Mouse (Mus musculus) forebrain, postnatal 0 days (tissue): ENCODE measurements around the gene 3110021N24Rik. TPM values are rescaled to one million over a fixed set of nuclear protein-coding genes. Genes with fewer than 3 reads are reported as not detected.

Source experiments
- ATAC-seq: fragments of 200-750 bp; cut with Nextera tagmentation; 2 replicates; pipeline ENCODE4 v1.8.0; 2017; ENCODE audit warnings: mild to moderate bottlenecking, moderate library complexity
- DNase-seq: peaks from one replicate; pipeline ENCODE4 v3.0.0-alpha.2; 2015
- H3K27ac ChIP-seq: fragments of 300-500 bp; sonication (generic); 2 replicates; pipeline ENCODE4 v1.5.1; 2014; ENCODE audit warnings: low read depth, mild to moderate bottlenecking, antibody characterized with exemption, low read length, moderate library complexity, mixed read lengths
- H3K27me3 ChIP-seq: fragments of 300-500 bp; sonication (generic); 2 replicates; pipeline ENCODE4 v1.6.1; 2014; ENCODE audit warnings: mild to moderate bottlenecking, low read length, mixed read lengths; ENCODE audit not compliant: insufficient read depth
- H3K36me3 ChIP-seq: fragments of 300-500 bp; sonication (generic); 2 replicates; pipeline ENCODE4 v1.6.1; 2014; ENCODE audit warnings: mild to moderate bottlenecking, moderate library complexity; ENCODE audit not compliant: insufficient read depth
- H3K4me1 ChIP-seq: fragments of 300-500 bp; sonication (generic); 2 replicates; pipeline ENCODE4 v1.6.1; 2014; ENCODE audit warnings: antibody characterized with exemption; ENCODE audit not compliant: insufficient read depth
- H3K4me2 ChIP-seq: fragments of 300-500 bp; sonication (generic); 2 replicates; pipeline ENCODE4 v1.6.1; 2014; ENCODE audit warnings: low read depth, mild to moderate bottlenecking, moderate library complexity
- H3K4me3 ChIP-seq: fragments of 300-500 bp; sonication (generic); 2 replicates; pipeline ENCODE4 v1.5.1; 2014; ENCODE audit warnings: low read depth, low read length, mixed read lengths
- H3K9ac ChIP-seq: fragments of 300-500 bp; sonication (generic); 2 replicates; pipeline ENCODE4 v1.6.1; 2014; ENCODE audit warnings: mild to moderate bottlenecking
- H3K9me3 ChIP-seq: fragments of 300-500 bp; sonication (generic); 2 replicates; pipeline ENCODE4 v1.6.1; 2016; ENCODE audit warnings: low read length
- CTCF ChIP-seq: sonication (generic); IDR thresholded peaks from 2 replicates; pipeline ENCODE4 v1.5.1; 2016; ENCODE audit warnings: antibody characterized with exemption, control low read depth, low read depth
- WGBS: fragments of 180-500 bp; shearing (Covaris S2); extraction: QIAGEN DNeasy Blood & Tissue Kit; methylation state at CpG from one replicate; pipeline ENCODE4 v1.1.7; 2014; 5-methylcytosine and 5-hydroxymethylcytosine counted together
- polyA plus RNA-seq: library from polyadenylated mRNA; unstranded; fragments of >200 nt; fragmentation: Nextera tagmentation; extraction: Ambion mirVana; gene quantifications from 2 replicates; pipeline ENCODE4 v1.2.1, GENCODE M21; 2015
- total RNA-seq: library from RNA; depleted of rRNA; stranded (reverse); fragments of >200 nt; gene quantifications from 2 replicates; pipeline ENCODE4 v1.2.3, GENCODE M21; 2014

Gene 3110021N24Rik
- total and polyA plus RNA-seq, 2 experiments from 2014 or later: 1.9 TPM; not detected in 1

- H3K4me2 ChIP-seq: no peak overlapping the region
- DNase-seq (no peak), ATAC-seq (no peak)
- no peaks in the 10 kb centered on the region for H3K4me1 ChIP-seq
- 90% methylated on average over 3 of the region's 3 CpGs for WGBS
- no peak overlapping the region for H3K4me3 ChIP-seq
- H3K36me3 ChIP-seq: peaks cover 12% of the 10 kb centered on the region
- H3K9ac ChIP-seq: no peak overlapping the region
- no peaks in the 10 kb centered on the region for H3K27me3 ChIP-seq
- H3K27ac ChIP-seq: no peak overlapping the region
- H3K9me3 ChIP-seq: no peaks in the 10 kb centered on the region
- no peak for TF ChIP-seq CTCF
These were observed 1.9 kb downstream of the 3110021N24Rik start for GRCm38 (mm10) chr4:108721245-108721784.

GRCm38 (mm10) chr4:108724102-108724501 is 4.7 kb downstream of the 3110021N24Rik start:
- TF ChIP-seq CTCF: no peak
- Histone ChIP-seq H3K4me1 (no peaks in the 10 kb centered on the region), H3K27ac (no peak overlapping the region), H3K36me3 (peaks cover 6% of the 10 kb centered on the region; the same call in 1 of the 2 replicates), H3K4me3 (no peak overlapping the region), H3K9me3 (no peaks in the 10 kb centered on the region), H3K9ac (no peak overlapping the region), H3K27me3 (no peaks in the 10 kb centered on the region), H3K4me2 (no peak overlapping the region)
- no peak for ATAC-seq
- 91% methylated on average over 2 of the region's 2 CpGs for WGBS
- DNase-seq: no peak

DNA sequence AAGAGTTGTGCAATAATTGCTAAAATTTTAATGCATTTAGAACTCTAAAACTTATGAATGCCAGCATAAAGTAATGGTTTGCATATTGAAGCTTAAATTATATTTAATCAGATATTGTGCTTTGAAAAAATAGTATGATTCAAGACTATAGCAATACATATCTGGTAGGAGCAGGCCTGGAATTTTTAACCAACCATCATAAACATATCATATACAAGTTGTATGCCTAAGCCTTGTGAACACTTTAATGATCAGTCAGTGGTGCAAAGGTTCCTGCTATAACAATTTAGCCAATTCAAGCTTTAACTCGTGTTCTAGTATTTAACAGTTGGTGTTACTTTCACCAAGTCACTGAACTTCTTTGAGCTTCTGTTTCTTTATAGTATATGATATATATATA is 11.0 kb downstream of the 3110021N24Rik start:
- H3K9me3 ChIP-seq: 0 out of 2 replicates have a peak, but pooled peaks cover 3% of the 10 kb centered on the region
- 72% methylated on average over 1 of the region's 1 CpGs for WGBS
- no peak overlapping the region for H3K4me2 ChIP-seq
- no peaks in the 10 kb centered on the region for H3K4me1 ChIP-seq
- H3K4me3 ChIP-seq: no peak overlapping the region
- DNase-seq: no peak
- no peaks in the 10 kb centered on the region for H3K27me3 ChIP-seq
- no peak overlapping the region for H3K9ac ChIP-seq
- TF ChIP-seq CTCF: no peak
- H3K27ac ChIP-seq: no peak overlapping the region
- no peaks in the 10 kb centered on the region for H3K36me3 ChIP-seq
- no peak for ATAC-seq

DNA sequence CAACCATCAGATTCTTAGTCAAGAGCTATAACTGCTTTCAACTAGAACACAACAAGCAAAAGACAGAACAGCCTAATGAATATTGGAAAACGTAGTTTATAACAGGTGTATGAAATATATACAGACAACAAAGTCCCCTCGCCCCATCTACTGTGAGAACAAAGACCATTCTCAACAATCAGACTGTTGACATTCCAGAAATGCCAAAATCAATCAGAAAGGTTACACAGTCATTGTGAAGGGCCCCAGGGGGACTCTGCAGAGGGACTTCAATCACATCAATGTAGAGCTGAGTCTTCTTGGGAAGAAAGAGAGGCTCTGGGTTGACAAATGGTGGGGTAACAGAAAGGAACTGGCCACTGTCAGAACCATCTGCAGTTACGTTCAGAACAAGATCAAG is 12.1 kb downstream of the 3110021N24Rik start:
- no peak for TF ChIP-seq CTCF
- Histone ChIP-seq H3K9me3 (0 out of 2 replicates have a peak, but pooled peaks cover 3% of the 10 kb centered on the region), H3K4me1 (no peaks in the 10 kb centered on the region), H3K9ac (no peak overlapping the region), H3K27ac (no peak overlapping the region), H3K4me3 (no peak overlapping the region), H3K36me3 (no peaks in the 10 kb centered on the region), H3K4me2 (no peak overlapping the region), H3K27me3 (no peaks in the 10 kb centered on the region)
- no peak for DNase-seq
- no peak for ATAC-seq
- WGBS: 41% methylated on average over 3 of the region's 3 CpGs

GRCm38 (mm10) chr4:108746160-108746873 is 26.9 kb downstream of the 3110021N24Rik start:
- H3K9ac ChIP-seq: no peak overlapping the region
- no peak overlapping the region for H3K4me3 ChIP-seq
- H3K4me2 ChIP-seq: no peak overlapping the region
- TF ChIP-seq CTCF: no peak
- H3K27me3 ChIP-seq: no peaks in the 10 kb centered on the region
- no peaks in the 10 kb centered on the region for H3K9me3 ChIP-seq
- ATAC-seq (no peak), DNase-seq (no peak)
- no peaks in the 10 kb centered on the region for H3K4me1 ChIP-seq
- WGBS: 94% methylated on average over 3 of the region's 3 CpGs
- H3K36me3 ChIP-seq: no peaks in the 10 kb centered on the region
- no peak overlapping the region for H3K27ac ChIP-seq

DNA sequence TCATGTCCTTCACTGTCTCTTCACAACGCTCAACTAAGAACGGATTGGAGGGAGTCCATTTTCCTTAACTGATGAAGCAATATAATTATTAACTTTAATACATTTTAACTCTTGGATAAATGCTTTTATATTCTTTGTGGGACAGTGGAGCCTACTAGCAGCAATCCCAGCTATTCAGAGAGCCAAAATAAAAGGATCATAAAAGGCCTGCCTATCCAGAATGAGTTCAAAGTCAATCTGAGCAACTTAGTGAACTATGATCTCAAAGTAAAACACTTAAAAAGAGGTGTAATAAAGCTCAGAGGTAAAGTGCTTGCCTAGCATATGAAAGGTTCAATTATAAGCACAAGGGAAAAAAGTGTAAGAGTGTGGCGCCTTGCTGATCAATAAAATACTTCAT is 40.1 kb downstream of the 3110021N24Rik start:
- Histone ChIP-seq H3K9ac (no peak overlapping the region), H3K36me3 (no peaks in the 10 kb centered on the region), H3K4me1 (no peaks in the 10 kb centered on the region), H3K9me3 (no peaks in the 10 kb centered on the region), H3K4me3 (no peak overlapping the region), H3K27me3 (no peaks in the 10 kb centered on the region), H3K27ac (no peak overlapping the region), H3K4me2 (no peak overlapping the region)
- ATAC-seq: no peak
- DNase-seq: no peak
- 94% methylated on average over 3 of the region's 3 CpGs for WGBS
- TF ChIP-seq CTCF: no peak

DNA sequence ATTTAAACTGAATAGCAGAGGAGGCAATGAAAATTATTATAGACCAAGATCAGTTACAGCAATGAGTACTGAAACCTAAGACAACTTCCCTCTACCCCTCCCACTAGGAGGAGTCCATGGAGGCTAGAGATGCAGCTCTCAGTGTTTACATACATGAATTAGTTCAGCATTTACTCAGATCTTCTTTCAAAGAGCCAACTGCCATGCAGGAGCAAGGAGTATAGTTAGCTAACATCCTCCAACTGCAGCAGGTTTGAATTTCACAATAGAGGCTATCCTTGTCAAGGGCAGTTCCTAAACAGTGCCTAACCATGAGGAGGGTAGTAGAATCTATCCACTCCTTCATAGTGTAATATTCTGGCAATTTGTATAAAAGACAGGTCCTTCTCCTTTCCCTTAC is 49.1 kb downstream of the 3110021N24Rik start:
- no peak overlapping the region for H3K27ac ChIP-seq
- H3K9me3 ChIP-seq: no peaks in the 10 kb centered on the region
- no peak overlapping the region for H3K4me3 ChIP-seq
- no peak overlapping the region for H3K4me2 ChIP-seq
- H3K4me1 ChIP-seq: no peaks in the 10 kb centered on the region
- H3K9ac ChIP-seq: no peak overlapping the region
- TF ChIP-seq CTCF: no peak
- DNase-seq: no peak
- H3K36me3 ChIP-seq: no peaks in the 10 kb centered on the region
- ATAC-seq: no peak
- no peaks in the 10 kb centered on the region for H3K27me3 ChIP-seq
